Mouse (Mus musculus): Measurements from ENCODE around the gene Uts2b.

GRCm38 (mm10) chr16:27376556-27376955, 6.5 kb upstream of the Uts2b start:
- no peak for TF ChIP-seq MAFK (IDR thresholded peaks at IDR 0.05; ENCODE audit: borderline replicate concordance, low read depth, low read length)
- TF ChIP-seq POLR2AphosphoS2 (IDR thresholded peaks at IDR 0.05; ENCODE audit: low read length), result no peak
- no peak for TF ChIP-seq MAX (IDR thresholded peaks at IDR 0.05; ENCODE audit: low read length)
- no peak for TF ChIP-seq POLR2A (IDR thresholded peaks at IDR 0.05; ENCODE audit: control insufficient read depth in 1 of 2, insufficient read depth in 1 of 2, low read depth in 1 of 2, low read length in 2 of 2, poor library complexity in 1 of 2)
- TF ChIP-seq TAL1 (IDR thresholded peaks at IDR 0.05; ENCODE audit: low read length), result no peak

Data from MEL (cell line).